ENCODE assay signal across 8 mouse cellular contexts in genomic region chr3:115714671-115715651, GRCm38 (mm10). TPM values are rescaled to one million over a fixed set of nuclear protein-coding genes. Genes with fewer than 3 reads are reported as not detected.
A peak's percentile ranks its signal among the peaks of the same experiment; 100 is the strongest.
DNase-seq lines count a peak whose midpoint lies in the region; ATAC-seq and TF ChIP-seq lines count a peak whose summit lies in the region.

TSS of gene S1pr1 (minus strand) at chr3:115715072.

- TF ChIP-seq POLR2A in MEL (IDR thresholded peaks at IDR 0.05; ENCODE audit: control insufficient read depth in 1 of 2, insufficient read depth in 1 of 2, low read depth in 1 of 2, low read length in 2 of 2, poor library complexity in 1 of 2), result no peak
- TF ChIP-seq POLR2A in cerebellum, adult 2 months (IDR thresholded peaks at IDR 0.05; ENCODE audit: borderline replicate concordance, insufficient read depth, low read length), result no peak

- H3K4me2 ChIP-seq in lung, embryonic 16.5 days (ENCODE audit: low read depth, low read length), result peak within 1 kb of the TSS; percentile 90

- no peaks in the 10 kb centered on the region for H3K9me3 ChIP-seq in MEL (replicated peaks; ENCODE audit: insufficient read depth, low read length)
- H3K9me3 ChIP-seq in lung, embryonic 16.5 days (ENCODE audit: control insufficient read depth, low read length), result no peaks in the 10 kb centered on the region

- peak within 1 kb of the TSS; percentile 38 to 53 for H3K4me3 ChIP-seq in MEL (ENCODE audit: control insufficient read depth in 1 of 2, insufficient read depth in 1 of 2, low read depth in 2 of 2, low read length in 2 of 2)
- H3K4me3 ChIP-seq in cerebellum, adult 2 months (replicated peaks; ENCODE audit: insufficient read depth, low read depth, low read length), result peak within 1 kb of the TSS; percentile 45
- H3K4me3 ChIP-seq in lung, embryonic 16.5 days (ENCODE audit: low read length), result peak within 1 kb of the TSS; percentile 62

- H3K4me1 ChIP-seq in MEL (ENCODE audit: control insufficient read depth in 1 of 2, insufficient read depth in 2 of 2, low read length in 2 of 2), result peaks cover 8 to 27% of the 10 kb centered on the region in 2 experiments
- H3K4me1 ChIP-seq in cerebellum, adult 2 months (ENCODE audit: control insufficient read depth, insufficient read depth, low read length), result no peaks in the 10 kb centered on the region
- H3K4me1 ChIP-seq in lung, embryonic 16.5 days (replicated peaks; ENCODE audit: control insufficient read depth, insufficient read depth, low read length), result peaks cover 13% of the 10 kb centered on the region

- H3K36me3 ChIP-seq in MEL (ENCODE audit: control insufficient read depth in 1 of 2, insufficient read depth in 2 of 2, low read length in 2 of 2), result peaks cover 0 to 18% of the 10 kb centered on the region in 2 experiments; a peak in 2 of 4 replicates
- H3K36me3 ChIP-seq in lung, embryonic 16.5 days (ENCODE audit: control insufficient read depth, insufficient read depth, low read length), result no peaks in the 10 kb centered on the region

- TF ChIP-seq EP300 in MEL (IDR thresholded peaks at IDR 0.05; ENCODE audit: low read depth in 1 of 2, low read length in 2 of 2), result no peak

- 2% methylated on average over 51 of the region's 51 CpGs for WGBS in cerebellum, adult 2 months
- 2% methylated on average over 51 of the region's 51 CpGs for WGBS in lung, embryonic 16.5 days

- ATAC-seq in lung, embryonic 16.5 days (ENCODE audit: low read depth), result peak; percentile 93

- TF ChIP-seq CTCF in MEL (IDR thresholded peaks at IDR 0.05 in 2 of 3, conservative IDR thresholded peaks at IDR 0.05 in 1 of 3; ENCODE audit: control insufficient read depth in 1 of 3, insufficient read depth in 1 of 3, low read depth in 2 of 3, low read length in 3 of 3, poor library complexity in 1 of 3, severe bottlenecking in 1 of 3), result 0 out of 6 replicates have a peak, but pooled peaks of 1 of the 3 experiments have one; percentile 2
- TF ChIP-seq CTCF in cerebellum, adult 2 months (IDR thresholded peaks at IDR 0.05; ENCODE audit: borderline replicate concordance, insufficient read depth, low read depth, low read length), result no peak

- peak within 1 kb of the TSS; percentile 23; the same call in 1 of the 2 replicates for H3K9ac ChIP-seq in MEL (ENCODE audit: control insufficient read depth, low read depth, low read length, poor library complexity, severe bottlenecking)
- peak within 1 kb of the TSS; percentile 82 for H3K9ac ChIP-seq in lung, embryonic 16.5 days (ENCODE audit: low read length)

- H3K27me3 ChIP-seq in MEL (ENCODE audit: control insufficient read depth in 1 of 2, insufficient read depth in 2 of 2, low read length in 2 of 2), result no peaks in the 10 kb centered on the region
- H3K27me3 ChIP-seq in cerebellum, adult 2 months (ENCODE audit: control insufficient read depth, insufficient read depth, low read length), result peaks cover 2% of the 10 kb centered on the region; the same call in 1 of the 2 replicates
- H3K27me3 ChIP-seq in lung, embryonic 16.5 days (ENCODE audit: control insufficient read depth, insufficient read depth, low read depth, low read length), result no peaks in the 10 kb centered on the region

- DNase-seq in MEL (ENCODE audit: low read depth, low spot score), result peak; percentile 41
- peak; percentile 44 to 51 for DNase-seq in cerebellum, adult 2 months
- peak; percentile 91 for DNase-seq in forelimb bud, embryonic 11.5 days (ENCODE audit: low read depth, low spot score)
- DNase-seq in heart, postnatal 4 days, result peak; percentile 88
- peak; percentile 54 to 61 for DNase-seq in layer of hippocampus, adult 8-10 months (ENCODE audit: low spot score in 2 of 2)
- DNase-seq in ovary, postnatal 10 days (ENCODE audit: low spot score), result peak; percentile 45
- DNase-seq in thymus, postnatal 25 days, result peak; percentile 66

- no peaks in the 10 kb centered on the region for H3K79me2 ChIP-seq in MEL (ENCODE audit: control insufficient read depth, insufficient read depth, low read length, poor library complexity)

- H3K27ac ChIP-seq in MEL (ENCODE audit: control insufficient read depth, low read depth, low read length), result peak within 1 kb of the TSS; percentile 67
- no peak within 1 kb of the TSS; the same call in 1 of the 2 replicates for H3K27ac ChIP-seq in cerebellum, adult 2 months (ENCODE audit: insufficient read depth, low read length)
- peak within 1 kb of the TSS; percentile 78 for H3K27ac ChIP-seq in lung, embryonic 16.5 days (ENCODE audit: low read length)

- TF ChIP-seq RAD21 in MEL (IDR thresholded peaks at IDR 0.05; ENCODE audit: low read depth, low read length), result no peak

TF ChIP-seq in MEL, 35 proteins besides CTCF, POLR2A, EP300 and RAD21:
- TF ChIP-seq USF1 (IDR thresholded peaks at IDR 0.05; ENCODE audit: low read depth, low read length) (no peak), CHD1 (IDR thresholded peaks at IDR 0.05; ENCODE audit: low read depth, low read length) (no peak), NRF1 (IDR thresholded peaks at IDR 0.05; ENCODE audit: insufficient read depth, low read depth, low read length, poor library complexity, severe bottlenecking) (no peak), MAX (IDR thresholded peaks at IDR 0.05; ENCODE audit: low read length) (no peak), TCF12 (IDR thresholded peaks at IDR 0.05; ENCODE audit: low read depth, low read length) (no peak), TBP (IDR thresholded peaks at IDR 0.05; ENCODE audit: low read depth, low read length) (no peak), GATA1 (IDR thresholded peaks at IDR 0.05; ENCODE audit: low read depth, low read length) (no peak), SIN3A (IDR thresholded peaks at IDR 0.05; ENCODE audit: low read length) (no peak), MYB (IDR thresholded peaks at IDR 0.05; ENCODE audit: low read depth, low read length) (no peak), RCOR1 (IDR thresholded peaks at IDR 0.05; ENCODE audit: low read depth, low read length) (no peak), POLR2AphosphoS2 (IDR thresholded peaks at IDR 0.05; ENCODE audit: low read length) (no peak), GABPA (IDR thresholded peaks at IDR 0.05; ENCODE audit: low read depth, low read length) (no peak), NELFE (IDR thresholded peaks at IDR 0.05; ENCODE audit: low read depth, low read length) (no peak), HCFC1 (IDR thresholded peaks at IDR 0.05; ENCODE audit: low read depth, low read length) (no peak), ZNF384 (IDR thresholded peaks at IDR 0.05; ENCODE audit: low read depth, low read length) (no peak), ZC3H11A (IDR thresholded peaks at IDR 0.05; ENCODE audit: low read depth, low read length) (no peak), MXI1 (IDR thresholded peaks at IDR 0.05; ENCODE audit: low read depth, low read length) (no peak; the same call in 1 of the 2 replicates)

RNA-seq across cellular contexts. Expression of gene S1pr1, which starts in this region (rescaled TPM):
- 0.08 and 0.10 TPM in 2 replicates for total RNA-seq in MEL (2012; rRNA removed)
- under 1 TPM in 1 of 2 experiments, not detected in 1; 0.13 TPM for polyA plus RNA-seq in MEL (2012; ENCODE audit: insufficient read depth in 1 of 2, insufficient read length in 2 of 2, low read depth in 1 of 2, low replicate concordance in 2 of 2, missing spikeins in 1 of 2)
- 119 and 126 TPM in 2 replicates for polyA plus RNA-seq in cerebellum, adult 2 months (2012; rRNA removed)
- total RNA-seq in heart, postnatal 4 days (2021), result 100 to 1,000 TPM; 103 to 111 TPM
- total RNA-seq in layer of hippocampus, adult 8-10 months (2022), result 100 to 1,000 TPM in 2 of 4 experiments, 10 to 100 TPM in 2; 86.8 to 114 (median 95.9) TPM
- polyA plus RNA-seq in lung, embryonic 16.5 days (2015; fragmentation: Nextera tagmentation; extraction: Ambion mirVana), result 40.3 and 41.0 TPM in 2 replicates

Comparison
In these comparisons a context has a peak if more than half of its experiments do, and no peak if none do; other contexts are left out.
1. RNA of gene S1pr1 (total RNA-seq): 103 to 111 TPM in heart, postnatal 4 days and 86.8 to 114 TPM in layer of hippocampus, adult 8-10 months; 0.08 to 0.10 TPM in MEL; every median in the first group is over 10 times any median in the second.
2. RNA of gene S1pr1 (polyA plus RNA-seq): 119 to 126 TPM in cerebellum, adult 2 months and 40.3 to 41.0 TPM in lung, embryonic 16.5 days; 0.13 TPM in MEL; every median in the first group is over 10 times any median in the second.
3. Peak in DNase-seq, H3K4me3 ChIP-seq, H3K27ac ChIP-seq and H3K9ac ChIP-seq in MEL; RNA of the gene not detected or under 1 TPM.
4. DNase-seq: peak in every context shown above with its lines; median percentile 91 in forelimb bud, embryonic 11.5 days; 88 in heart, postnatal 4 days; 66 in thymus, postnatal 25 days; 58 in layer of hippocampus, adult 8-10 months; 48 in cerebellum, adult 2 months; 45 in ovary, postnatal 10 days; 41 in MEL.
5. Peak in every context shown above with its lines, with median percentiles within 50 percentile points of each other: H3K4me3 ChIP-seq.